Mouse (Mus musculus) kidney, postnatal 0 days (tissue): ENCODE results near the gene Bach1. TPM values are rescaled to one million over a fixed set of nuclear protein-coding genes. Genes with fewer than 3 reads are reported as not detected.

Experiments
- ATAC-seq: fragments of 200-750 bp; cut with Nextera tagmentation; replicated peaks from 2 replicates; pipeline ENCODE4 v1.8.0; 2017; ENCODE audit warnings: low read depth, moderate number of reproducible peaks, moderate TSS enrichment, moderate library complexity; ENCODE audit not compliant: low FRiP score
- DNase-seq: peaks from one replicate; pipeline ENCODE4 v3.0.0-alpha.2; 2016; ENCODE audit warnings: low spot score
- H3K27ac ChIP-seq: fragments of 300-500 bp; sonication (generic); 2 replicates; pipeline ENCODE4 v1.5.1; 2014; ENCODE audit warnings: mild to moderate bottlenecking
- H3K27me3 ChIP-seq: fragments of 300-500 bp; sonication (generic); 2 replicates; pipeline ENCODE4 v1.6.1; 2014; ENCODE audit warnings: low read length, mixed read lengths; ENCODE audit not compliant: insufficient read depth
- H3K36me3 ChIP-seq: fragments of 300-500 bp; sonication (generic); 2 replicates; pipeline ENCODE4 v1.6.1; 2014; ENCODE audit warnings: low read length, mixed read lengths; ENCODE audit not compliant: insufficient read depth
- H3K4me1 ChIP-seq: fragments of 300-500 bp; sonication (generic); replicated peaks from 2 replicates; pipeline ENCODE4 v1.6.1; 2014; ENCODE audit warnings: antibody characterized with exemption, low read length, mixed read lengths; ENCODE audit not compliant: insufficient read depth
- H3K4me2 ChIP-seq: fragments of 300-500 bp; sonication (generic); 2 replicates; pipeline ENCODE4 v1.6.1; 2014; ENCODE audit warnings: mild to moderate bottlenecking, low read length, moderate library complexity, mixed read lengths
- H3K4me3 ChIP-seq: fragments of 300-500 bp; sonication (generic); replicated peaks from 2 replicates; pipeline ENCODE4 v1.5.1; 2014; ENCODE audit warnings: low read depth, low read length
- H3K9ac ChIP-seq: fragments of 300-500 bp; sonication (generic); 2 replicates; pipeline ENCODE4 v1.6.1; 2014; ENCODE audit warnings: low read depth, low read length
- H3K9me3 ChIP-seq: fragments of 300-500 bp; sonication (generic); replicated peaks from 2 replicates; pipeline ENCODE4 v1.6.1; 2016; ENCODE audit warnings: low read length, inconsistent platforms, mixed read lengths
- CTCF ChIP-seq: IDR thresholded peaks from 2 replicates; pipeline ENCODE4 v1.5.1; 2016; ENCODE audit warnings: antibody characterized with exemption, low read depth, mild to moderate bottlenecking, moderate library complexity
- WGBS: fragments of 180-500 bp; shearing (Covaris S2); extraction: QIAGEN DNeasy Blood & Tissue Kit; methylation state at CpG from one replicate; pipeline ENCODE4 v1.1.7; 2014; 5-methylcytosine and 5-hydroxymethylcytosine counted together
- polyA plus RNA-seq: library from polyadenylated mRNA; unstranded; fragments of >200 nt; fragmentation: Nextera tagmentation; extraction: Ambion mirVana; gene quantifications from 2 replicates; pipeline ENCODE4 v1.2.1, GENCODE M21; 2015

Bach1 gene
- polyA plus RNA-seq: 6.5 and 8.6 TPM in 2 replicates

DNA sequence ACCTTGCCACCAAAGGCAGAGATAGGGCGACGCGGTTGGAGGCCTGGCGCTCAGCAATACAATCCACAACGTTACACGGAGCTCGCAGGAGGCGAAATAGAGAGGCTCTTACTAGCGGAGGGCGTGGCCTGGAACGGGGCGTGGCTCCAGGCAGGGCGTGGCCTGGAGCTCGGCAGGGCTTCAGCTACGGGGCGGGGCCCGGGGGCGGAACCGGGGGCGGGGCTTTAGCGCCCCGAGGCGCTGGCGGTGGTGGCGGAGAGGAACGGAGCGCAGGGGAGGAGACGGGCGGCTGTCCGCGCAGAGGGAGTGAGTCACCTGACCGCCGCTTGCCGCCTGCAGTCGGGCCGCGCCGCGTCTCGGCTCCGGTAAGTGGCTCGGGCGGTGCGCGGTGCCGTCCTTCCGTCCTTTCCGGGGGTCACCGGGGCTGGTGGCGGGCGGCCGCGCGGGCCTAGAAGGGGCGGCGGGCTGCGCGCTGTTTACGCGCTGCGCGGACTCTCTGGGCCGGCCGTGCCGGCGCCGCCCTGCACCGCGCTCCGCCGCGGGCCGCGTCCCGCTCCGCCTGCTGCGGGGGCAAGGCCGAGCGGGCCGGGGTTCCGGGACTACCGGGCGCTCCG, at the start of gene Bach1:
Bach1 (plus strand) TSS at position 254 of the 614 bp plus-strand sequence.
- under 1% methylated on average over 66 of the region's 84 CpGs for WGBS
- peak within 1 kb of the TSS; percentile 83 for H3K4me3 ChIP-seq
- peak within 1 kb of the TSS; percentile 67 for H3K4me2 ChIP-seq
- peak within 1 kb of the TSS; percentile 96 for H3K27ac ChIP-seq
- H3K36me3 ChIP-seq: no peaks in the 10 kb centered on the region
- no peaks in the 10 kb centered on the region for H3K9me3 ChIP-seq
- no peaks in the 10 kb centered on the region for H3K27me3 ChIP-seq
- no peak for TF ChIP-seq CTCF
- peak; percentile 95 for ATAC-seq
- H3K9ac ChIP-seq: peak within 1 kb of the TSS; percentile 97
- peak; percentile 97 for DNase-seq
- H3K4me1 ChIP-seq: peaks cover 6% of the 10 kb centered on the region; the same call in 1 of the 2 replicates

DNA sequence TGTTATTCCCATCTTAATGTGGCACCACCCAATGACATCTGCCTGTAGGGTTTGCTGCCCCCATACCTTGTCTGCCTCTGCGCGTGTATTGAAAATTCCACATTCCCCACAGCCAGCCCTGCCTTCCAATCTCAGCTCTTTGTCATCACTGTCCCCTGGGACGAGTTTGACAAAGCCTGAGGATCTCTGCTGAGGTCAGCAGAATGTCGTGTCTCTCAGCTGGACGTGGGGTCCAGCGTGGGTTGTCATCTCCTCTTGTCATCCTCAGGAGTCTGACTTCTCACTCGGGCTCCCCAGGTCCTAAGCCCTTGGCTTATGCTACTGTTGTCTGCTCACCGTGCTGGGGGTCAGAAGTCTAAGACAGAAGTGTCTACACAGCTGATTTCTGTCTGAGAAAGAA, 46.4 kb upstream of the Bach1 start:
- 57% methylated on average over 8 of the region's 8 CpGs for WGBS
- no peak overlapping the region for H3K4me3 ChIP-seq
- TF ChIP-seq CTCF: no peak
- no peaks in the 10 kb centered on the region for H3K36me3 ChIP-seq
- H3K9ac ChIP-seq: no peak overlapping the region
- no peaks in the 10 kb centered on the region for H3K9me3 ChIP-seq
- ATAC-seq (no peak), DNase-seq (no peak)
- no peak overlapping the region for H3K27ac ChIP-seq
- no peaks in the 10 kb centered on the region; the same call in 1 of the 2 replicates for H3K4me1 ChIP-seq
- no peak overlapping the region for H3K4me2 ChIP-seq
- no peaks in the 10 kb centered on the region for H3K27me3 ChIP-seq

DNA sequence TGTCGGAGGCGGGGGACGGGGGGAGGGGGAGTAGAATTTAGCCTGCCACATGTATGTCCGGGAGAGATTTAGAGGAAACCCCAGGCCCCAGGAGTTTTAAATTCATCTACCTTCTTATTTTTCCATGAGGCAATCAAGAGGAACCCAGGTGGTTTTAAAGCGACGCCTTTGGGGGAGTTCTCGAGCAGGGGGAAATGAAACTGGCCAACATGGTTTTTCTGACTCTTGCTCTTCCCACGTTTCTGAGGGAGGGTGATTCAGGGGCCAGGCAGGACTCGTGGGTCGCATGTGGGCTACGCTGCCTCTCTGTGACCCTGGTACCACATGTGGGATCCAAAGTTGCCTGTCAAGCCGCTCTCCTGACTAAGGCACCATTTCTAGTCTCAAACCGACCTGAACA, 45.8 kb upstream of the Bach1 start:
- Histone ChIP-seq H3K36me3 (no peaks in the 10 kb centered on the region), H3K27me3 (no peaks in the 10 kb centered on the region), H3K4me1 (no peaks in the 10 kb centered on the region; the same call in 1 of the 2 replicates), H3K4me3 (no peak overlapping the region), H3K27ac (no peak overlapping the region), H3K9ac (no peak overlapping the region), H3K9me3 (no peaks in the 10 kb centered on the region), H3K4me2 (no peak overlapping the region)
- ATAC-seq: no peak
- no peak for DNase-seq
- 58% methylated on average over 13 of the region's 13 CpGs for WGBS
- no peak for TF ChIP-seq CTCF

DNA sequence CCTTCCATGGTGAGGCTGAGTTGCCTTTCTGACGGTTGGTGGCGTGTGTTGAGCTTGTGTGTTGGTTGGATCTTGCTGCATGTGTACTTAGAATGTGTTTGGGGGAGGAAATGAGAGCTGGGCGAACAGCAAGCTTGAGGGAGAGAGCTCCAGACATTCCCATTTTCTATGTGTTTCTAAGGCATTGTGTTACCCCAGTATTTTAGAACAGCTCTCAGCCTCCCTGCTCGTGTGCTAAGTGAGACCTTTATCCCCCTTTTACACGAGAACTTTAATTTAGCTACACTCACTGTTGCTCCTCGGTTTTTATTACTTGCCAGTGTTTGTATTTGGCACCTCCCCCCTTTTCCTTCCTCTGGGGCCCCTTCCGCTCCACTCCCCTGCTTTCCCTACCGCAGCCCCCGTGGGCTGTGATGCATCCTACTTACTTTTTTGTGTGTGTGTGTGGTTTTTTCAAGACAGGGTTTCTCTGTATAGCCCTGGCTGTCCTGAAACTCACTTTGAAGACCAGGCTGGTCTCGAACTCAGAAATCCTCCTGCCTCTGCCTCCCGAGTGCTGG, 44.6 kb upstream of the Bach1 start:
- TF ChIP-seq CTCF: no peak
- Histone ChIP-seq H3K4me2 (no peak overlapping the region), H3K27ac (no peak overlapping the region), H3K9ac (no peak overlapping the region), H3K4me3 (no peak overlapping the region), H3K4me1 (no peaks in the 10 kb centered on the region; the same call in 1 of the 2 replicates), H3K36me3 (no peaks in the 10 kb centered on the region), H3K9me3 (no peaks in the 10 kb centered on the region), H3K27me3 (no peaks in the 10 kb centered on the region)
- ATAC-seq (no peak), DNase-seq (peak; percentile 25)
- 38% methylated on average over 11 of the region's 11 CpGs for WGBS

DNA sequence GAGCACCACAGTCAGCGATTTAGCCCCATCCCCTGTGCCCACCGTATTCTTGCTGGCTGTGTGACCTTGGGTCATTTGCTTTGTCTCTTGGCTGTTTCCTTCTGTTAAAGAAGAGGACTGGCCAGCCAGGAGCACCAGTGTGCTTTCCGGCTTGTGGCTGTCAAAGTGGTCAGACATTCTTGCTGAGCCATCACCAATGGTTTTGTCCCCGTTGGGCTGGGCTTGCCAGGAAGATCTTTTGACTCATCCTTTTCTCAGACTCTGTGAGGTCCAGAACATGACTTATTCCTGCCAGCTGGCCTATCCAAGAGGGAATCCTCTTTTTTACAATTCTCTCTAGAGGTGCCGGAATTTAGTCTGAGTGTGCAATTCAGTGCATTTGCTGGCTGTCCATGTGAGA, 43.7 kb upstream of the Bach1 start:
- Histone ChIP-seq H3K36me3 (no peaks in the 10 kb centered on the region), H3K4me3 (no peak overlapping the region), H3K27me3 (no peaks in the 10 kb centered on the region), H3K9ac (no peak overlapping the region), H3K4me1 (no peaks in the 10 kb centered on the region; the same call in 1 of the 2 replicates), H3K27ac (no peak overlapping the region), H3K9me3 (no peaks in the 10 kb centered on the region), H3K4me2 (no peak overlapping the region)
- no peak for ATAC-seq
- no peak for DNase-seq
- WGBS: 69% methylated on average over 5 of the region's 5 CpGs
- TF ChIP-seq CTCF: no peak

DNA sequence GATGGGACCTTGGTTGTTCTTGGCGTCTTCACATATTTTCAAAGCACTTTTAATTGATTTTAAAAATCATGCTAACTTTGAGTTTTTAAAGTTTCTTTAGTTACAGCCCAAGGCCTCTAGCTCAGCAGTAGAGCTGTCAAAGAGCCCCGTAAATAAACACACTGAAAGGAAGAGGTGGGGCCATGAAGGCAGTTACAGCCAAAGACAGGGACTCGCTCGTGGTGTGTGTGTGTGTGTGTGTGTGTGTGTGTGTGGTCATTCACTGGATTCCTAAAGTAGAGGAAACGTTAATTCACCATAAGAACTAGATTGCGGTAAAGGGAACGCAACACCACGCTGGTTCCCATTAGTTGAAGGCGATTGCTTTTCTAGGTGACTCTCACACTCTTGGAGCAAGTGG, 43.2 kb upstream of the Bach1 start:
- DNase-seq: peak; percentile 52
- 61% methylated on average over 9 of the region's 9 CpGs for WGBS
- Histone ChIP-seq H3K27me3 (no peaks in the 10 kb centered on the region), H3K36me3 (no peaks in the 10 kb centered on the region), H3K4me1 (no peaks in the 10 kb centered on the region; the same call in 1 of the 2 replicates), H3K9ac (no peak overlapping the region), H3K9me3 (no peaks in the 10 kb centered on the region), H3K4me3 (no peak overlapping the region), H3K27ac (no peak overlapping the region), H3K4me2 (no peak overlapping the region)
- ATAC-seq: no peak
- TF ChIP-seq CTCF: no peak
